Mouse (Mus musculus) CD4-positive, CD25-positive, alpha-beta regulatory T cell, adult 2 months (primary cell): ENCODE measurements around the gene Usp17lc.
"Not testable (repeated sequence)": the region's sequence is repeated elsewhere in the genome, so short reads cannot be mapped to it uniquely, and the experiment has no call there.

Source experiments
- DNase-seq: peaks from one replicate; pipeline ENCODE4 v3.0.0-alpha.2; 2012; ENCODE audit warnings: low read depth, low spot score

The Usp17lc gene

DNA sequence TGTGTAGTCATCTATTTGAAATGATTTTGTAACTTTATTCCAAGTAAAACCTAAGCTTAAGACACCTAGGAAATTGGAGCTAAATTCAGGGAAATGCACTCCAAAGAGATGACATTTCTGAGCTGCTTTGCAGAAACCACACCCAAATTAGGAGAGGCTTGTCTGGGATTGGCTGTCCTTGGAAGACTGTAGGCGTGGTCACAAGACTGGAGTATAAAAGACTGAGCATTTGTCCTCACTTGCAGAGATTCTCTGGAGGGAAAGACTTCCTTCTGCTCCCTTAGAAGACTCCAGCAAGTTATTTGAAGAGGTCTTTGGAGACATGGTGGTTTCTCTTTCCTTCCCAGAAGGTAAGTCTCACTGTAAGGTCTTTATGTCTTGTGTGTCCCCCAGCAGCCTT, at the start of gene Usp17lc:
TSS of gene Usp17lc (plus strand) at position 301 of the 400 bp plus-strand sequence.
- not testable (repeated sequence) for DNase-seq

DNA sequence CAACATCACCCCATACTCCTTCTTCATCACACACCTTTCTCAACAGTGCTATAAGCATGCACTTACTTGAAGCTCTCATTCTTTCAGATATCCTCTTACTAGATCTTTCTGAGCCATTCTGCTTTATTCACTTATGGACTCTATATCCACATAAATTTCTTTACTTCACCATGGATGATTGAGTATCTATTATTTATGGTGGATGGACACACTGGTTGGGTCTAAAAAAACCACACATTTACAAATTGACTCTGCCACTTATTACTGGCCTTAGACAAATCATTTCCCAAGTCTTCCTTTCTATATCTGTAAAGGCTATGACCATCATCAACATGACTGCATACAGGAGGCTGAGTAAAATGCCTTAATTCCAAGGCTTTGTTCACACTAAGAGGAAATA, 28.8 kb upstream of the Usp17lc start, which contains the start of gene Olfr603:
TSS of gene Olfr603 (minus strand) at position 101 of the 400 bp plus-strand sequence.
- DNase-seq: no peak

- DNase-seq: no peak
These were observed 17.1 kb upstream of the Usp17lc start for GRCm38 (mm10) chr7:103397758-103398157.

DNA sequence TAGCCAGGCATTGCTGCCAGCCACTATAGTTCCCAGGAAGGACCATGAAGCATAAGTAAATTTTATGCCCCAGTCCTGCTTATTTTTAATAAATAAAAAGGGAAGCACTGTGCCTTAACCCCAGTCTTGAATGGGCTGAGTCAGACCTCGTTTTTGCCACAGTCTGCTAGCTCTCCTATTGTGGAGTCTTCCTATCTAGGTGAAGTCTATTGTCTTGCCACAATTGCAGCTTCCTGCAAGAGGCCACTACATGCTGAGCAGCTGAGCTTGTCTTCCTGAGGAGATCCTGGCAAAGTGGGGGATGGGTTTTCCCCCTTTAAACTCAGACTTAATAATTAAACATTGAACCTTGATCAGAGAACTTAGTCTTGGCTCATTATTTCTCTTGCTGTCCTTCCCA, 15.9 kb upstream of the Usp17lc start:
- DNase-seq: no peak

- DNase-seq: not testable (repeated sequence)
These were observed 8.3 kb upstream of the Usp17lc start for GRCm38 (mm10) chr7:103406521-103407055.

DNA sequence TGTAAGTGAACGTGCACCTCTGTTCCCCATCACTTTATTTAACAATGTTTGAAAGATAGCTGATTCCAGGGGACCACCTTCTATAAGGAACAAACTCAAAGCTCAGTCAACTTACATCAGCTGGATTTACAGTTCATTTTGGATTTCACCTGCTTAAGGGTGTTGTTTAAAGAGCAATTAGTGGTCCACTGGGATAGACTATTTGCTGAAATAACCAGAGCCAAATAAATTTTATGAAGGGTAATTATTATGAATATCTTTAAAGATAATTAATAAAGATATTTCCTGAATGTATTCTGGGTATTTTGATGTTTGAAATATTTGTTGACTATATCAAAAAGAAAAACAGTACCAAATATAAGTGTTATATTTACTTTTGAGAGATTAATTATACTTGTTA, 30.5 kb downstream of the Usp17lc start, which contains the start of gene Olfr605:
TSS of gene Olfr605 (minus strand) at position 101 of the 400 bp plus-strand sequence.
- no peak for DNase-seq

DNA sequence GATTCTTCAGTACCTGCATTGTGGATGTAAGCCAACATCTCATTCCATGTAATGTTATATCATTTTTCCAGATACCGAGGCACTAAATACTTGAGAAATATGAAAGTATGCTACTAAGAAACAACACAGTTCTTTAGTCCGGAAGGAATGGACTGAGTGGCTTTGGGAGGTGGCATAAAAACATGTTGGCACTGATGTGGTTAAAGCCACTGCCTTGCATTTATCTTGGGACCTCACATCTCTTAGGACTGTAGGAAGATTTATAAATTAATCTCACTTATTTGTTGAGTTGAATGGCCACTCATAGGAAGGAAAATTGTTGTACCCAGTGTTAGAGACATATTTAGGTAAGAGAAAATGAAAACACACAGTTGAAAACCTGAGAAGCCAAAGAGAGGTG, 33.9 kb downstream of the Usp17lc start, which contains the start of gene Olfr606:
TSS of gene Olfr606 (plus strand) at position 301 of the 400 bp plus-strand sequence.
- DNase-seq: no peak

- DNase-seq: no peak
These were observed 45.7 kb downstream of the Usp17lc start for GRCm38 (mm10) chr7:103460590-103460989.
